Mouse (Mus musculus) limb, embryonic 10.5 days (tissue): ENCODE measurements around the gene B3galt5. TPM values are rescaled to one million over a fixed set of nuclear protein-coding genes. Genes with fewer than 3 reads are reported as not detected.

Experiments used
- DNase-seq: peaks from one replicate; pipeline ENCODE4 v3.0.0-alpha.2; 2017; ENCODE audit warnings: low spot score
- H3K27ac ChIP-seq: fragments of 300-500 bp; sonication (generic); 2 replicates; pipeline ENCODE4 v1.5.1; 2016; ENCODE audit warnings: mild to moderate bottlenecking
- H3K27me3 ChIP-seq: fragments of 300-500 bp; sonication (generic); 2 replicates; pipeline ENCODE4 v1.6.1; 2016; ENCODE audit warnings: low read depth, mild to moderate bottlenecking; ENCODE audit not compliant: poor library complexity, severe bottlenecking
- H3K36me3 ChIP-seq: fragments of 300-500 bp; sonication (generic); 2 replicates; pipeline ENCODE4 v1.6.1; 2016; ENCODE audit warnings: mild to moderate bottlenecking, moderate library complexity
- H3K4me1 ChIP-seq: fragments of 300-500 bp; sonication (generic); 2 replicates; pipeline ENCODE4 v1.6.1; 2016
- H3K4me3 ChIP-seq: fragments of 300-500 bp; sonication (generic); 2 replicates; pipeline ENCODE4 v1.5.1; 2016; ENCODE audit warnings: mild to moderate bottlenecking, moderate library complexity
- H3K9me3 ChIP-seq: fragments of 300-500 bp; sonication (generic); replicated peaks from 2 replicates; pipeline ENCODE4 v1.6.1; 2016; ENCODE audit warnings: mild to moderate bottlenecking
- WGBS: fragments of 180-500 bp; shearing (Covaris S2); methylation state at CpG from one replicate; pipeline ENCODE4 v1.1.7; 2016; 5-methylcytosine and 5-hydroxymethylcytosine counted together
- polyA plus RNA-seq: library from polyadenylated mRNA; unstranded; fragments of >200 nt; fragmentation: Nextera tagmentation; extraction: Ambion mirVana; gene quantifications from 2 replicates; pipeline ENCODE4 v1.2.1, GENCODE M21; 2016

B3galt5 gene
- polyA plus RNA-seq, 1 experiment from 2014 or later = 0.16 TPM

DNA sequence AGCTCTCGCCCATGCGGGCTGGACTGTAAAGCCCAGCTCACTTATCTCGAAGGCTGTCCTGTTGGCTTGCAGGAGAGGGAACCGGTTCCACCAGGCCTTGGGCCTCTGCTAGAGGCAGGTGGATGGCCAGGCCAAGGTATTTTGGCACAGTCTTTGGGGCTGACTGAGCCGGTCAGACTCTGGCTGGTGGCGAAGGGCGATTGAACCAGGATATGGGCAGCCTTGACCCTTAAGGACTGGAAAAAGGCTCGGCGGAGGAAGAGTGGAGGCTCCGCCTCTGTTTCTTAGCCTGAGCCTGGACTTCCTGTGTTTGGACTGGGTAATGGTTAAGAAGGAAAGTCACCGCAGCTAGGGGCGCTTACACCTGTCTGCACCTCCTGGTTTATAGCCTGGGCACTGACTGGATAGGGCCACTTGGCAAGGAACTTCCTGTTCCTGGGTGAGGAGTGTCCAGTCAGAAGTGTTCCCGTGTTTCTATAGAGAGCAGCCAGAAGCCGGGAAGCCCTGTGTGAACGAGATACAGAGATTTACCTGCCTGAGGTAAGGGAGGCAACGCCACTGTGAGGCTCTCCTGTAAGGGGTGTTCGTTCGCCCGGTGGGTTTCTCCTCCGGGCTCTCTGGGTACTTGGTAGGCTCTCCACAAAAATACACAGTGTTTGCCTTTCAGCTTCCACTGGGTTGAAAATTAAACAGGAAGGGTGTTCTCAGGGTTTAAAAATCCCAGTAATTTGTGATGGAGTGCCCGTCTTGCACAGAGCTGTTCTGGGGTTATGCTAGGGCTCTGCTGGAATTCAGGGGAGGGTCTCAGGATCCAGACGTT lies 125.9 kb downstream of the B3galt5 start:
- no peaks in the 10 kb centered on the region for H3K36me3 ChIP-seq
- no peak overlapping the region for H3K27ac ChIP-seq
- no peaks in the 10 kb centered on the region for H3K9me3 ChIP-seq
- no peak overlapping the region for H3K4me3 ChIP-seq
- peaks cover 36% of the 10 kb centered on the region for H3K4me1 ChIP-seq
- H3K27me3 ChIP-seq = no peaks in the 10 kb centered on the region
- DNase-seq = no peak
- 84% methylated on average over 22 of the region's 22 CpGs for WGBS

GRCm38 (mm10) chr16:96362873-96363272 lies 127.3 kb downstream of the B3galt5 start:
- no peak overlapping the region for H3K27ac ChIP-seq

GRCm38 (mm10) chr16:96363277-96363676 lies 127.7 kb downstream of the B3galt5 start:
- DNase-seq = no peak
- H3K36me3 ChIP-seq = no peaks in the 10 kb centered on the region
- no peaks in the 10 kb centered on the region for H3K27me3 ChIP-seq
- no peak overlapping the region for H3K4me3 ChIP-seq
- H3K9me3 ChIP-seq = no peaks in the 10 kb centered on the region
- WGBS = 45% methylated on average over 5 of the region's 5 CpGs
- peaks cover 31% of the 10 kb centered on the region for H3K4me1 ChIP-seq
- no peak overlapping the region for H3K27ac ChIP-seq

More at GRCm38 (mm10) chr16:96362873-96363272, 127.3 kb downstream of the B3galt5 start:
- peaks cover 31% of the 10 kb centered on the region for H3K4me1 ChIP-seq
- no peaks in the 10 kb centered on the region for H3K36me3 ChIP-seq
- H3K4me3 ChIP-seq = no peak overlapping the region
- no peaks in the 10 kb centered on the region for H3K27me3 ChIP-seq
- no peak for DNase-seq
- H3K9me3 ChIP-seq = no peaks in the 10 kb centered on the region
- WGBS = 16% methylated on average over 4 of the region's 4 CpGs

DNA sequence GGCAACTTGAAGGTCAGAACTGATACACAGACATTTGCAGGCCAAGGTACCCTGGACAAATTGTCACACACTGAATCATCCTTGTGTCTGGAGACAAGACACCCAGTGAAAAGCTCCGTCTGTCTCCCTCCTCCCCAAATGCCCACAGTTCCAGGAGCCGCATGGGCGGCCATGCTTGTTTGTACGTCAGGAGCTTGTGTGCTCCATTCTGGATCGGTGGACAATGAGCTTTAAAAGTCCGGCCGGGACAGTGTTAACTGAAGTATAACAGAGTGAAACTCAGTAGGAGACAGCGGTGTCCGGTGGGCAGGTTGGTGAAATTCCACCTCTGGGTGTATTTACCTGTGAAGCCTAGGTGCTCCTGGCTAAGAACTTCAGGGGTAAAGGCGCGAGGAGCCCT lies 129.3 kb downstream of the B3galt5 start:
- peaks cover 30% of the 10 kb centered on the region for H3K4me1 ChIP-seq
- H3K36me3 ChIP-seq = no peaks in the 10 kb centered on the region
- H3K9me3 ChIP-seq = no peaks in the 10 kb centered on the region
- DNase-seq = no peak
- H3K27ac ChIP-seq = no peak overlapping the region
- no peak overlapping the region for H3K4me3 ChIP-seq
- WGBS = 90% methylated on average over 11 of the region's 11 CpGs
- H3K27me3 ChIP-seq = no peaks in the 10 kb centered on the region

Other genes with a start within 250 kb of the B3galt5 start
- 139 and 149 TPM in 2 replicates for gene Psmg1, start 244.8 kb upstream of the B3galt5 start, polyA plus RNA-seq
- 123 and 146 TPM in 2 replicates for gene Brwd1, start 153.3 kb upstream of the B3galt5 start, polyA plus RNA-seq
- gene Hmgn1, start 108.1 kb upstream of the B3galt5 start, polyA plus RNA-seq = 979 and 1,015 TPM in 2 replicates
- 78.2 and 79.6 TPM in 2 replicates for gene Wrb, start 90.4 kb upstream of the B3galt5 start, polyA plus RNA-seq
- 0.70 and 0.73 TPM in 2 replicates for gene Lca5l, start 43.5 kb upstream of the B3galt5 start, polyA plus RNA-seq
- gene Sh3bgr, start 35.4 kb upstream of the B3galt5 start, polyA plus RNA-seq = 1.1 and 1.3 TPM in 2 replicates
- gene Itgb2l, start 207.8 kb downstream of the B3galt5 start, polyA plus RNA-seq = 0.11 TPM in 1 of 2 replicates, not detected in the other
- 1.3 and 2.1 TPM in 2 replicates for gene Pcp4, start 231.8 kb downstream of the B3galt5 start, polyA plus RNA-seq